Mouse (Mus musculus) regulatory T cell (primary cell): Measurements from ENCODE around the gene Ccm2.

Experiments
- in situ Hi-C: fragments of 300-600 bp; cut with MboI, MseI; formaldehyde crosslinking; loops from one replicate; pipeline ENCODE4 v1.15.1; 2025; ENCODE audit warnings: high pct_unique_total_duplicates

The Ccm2 gene

DNA sequence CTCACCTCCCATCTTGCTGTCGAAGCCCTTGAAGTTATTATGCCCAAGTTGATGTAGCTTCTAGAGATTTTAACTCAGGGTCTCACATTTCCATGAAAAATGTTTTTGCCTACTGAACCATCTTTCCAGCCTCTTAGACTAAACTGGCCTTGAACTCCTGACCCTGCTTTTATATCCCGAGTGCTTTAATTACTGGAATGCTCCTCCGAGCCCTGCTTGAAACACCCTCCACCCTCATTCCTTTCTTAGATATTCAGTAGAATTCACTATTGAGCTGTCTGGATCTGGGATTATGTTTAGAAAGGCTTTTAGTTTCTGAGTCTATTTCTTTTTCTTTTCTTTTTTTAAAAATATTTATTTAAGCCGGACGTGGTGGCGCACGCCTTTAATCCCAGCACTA lies 32.7 kb downstream of the Ccm2 start:
- in situ Hi-C loops, result no loop called here

- in situ Hi-C loops, result no loop called here
These were observed 33.5 kb downstream of the Ccm2 start for GRCm38 (mm10) chr11:6580065-6580750.

- in situ Hi-C loops, result no loop called here
These were observed 34.9 kb downstream of the Ccm2 start for GRCm38 (mm10) chr11:6581560-6581959.

DNA sequence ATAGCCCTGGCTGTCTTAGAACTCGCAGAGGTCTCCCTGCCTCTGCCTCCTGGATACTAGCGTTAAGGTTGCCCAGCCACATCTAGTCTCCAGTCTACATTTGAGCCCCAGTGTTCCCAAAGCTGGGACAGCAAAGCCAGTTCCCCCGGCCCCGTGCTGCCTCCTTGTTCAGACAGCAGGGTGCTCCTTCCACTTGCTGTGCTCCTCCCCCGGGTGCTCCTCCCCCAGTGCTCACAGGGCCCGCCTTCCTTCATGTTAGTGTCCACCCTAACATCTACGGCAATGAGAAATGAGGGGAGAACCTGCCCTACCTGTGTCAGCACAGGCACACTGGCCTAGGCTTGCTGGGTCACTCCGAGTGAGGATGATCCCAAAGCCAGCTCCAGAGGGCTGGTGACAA lies 39.1 kb downstream of the Ccm2 start:
- in situ Hi-C loops, result no loop called here

DNA sequence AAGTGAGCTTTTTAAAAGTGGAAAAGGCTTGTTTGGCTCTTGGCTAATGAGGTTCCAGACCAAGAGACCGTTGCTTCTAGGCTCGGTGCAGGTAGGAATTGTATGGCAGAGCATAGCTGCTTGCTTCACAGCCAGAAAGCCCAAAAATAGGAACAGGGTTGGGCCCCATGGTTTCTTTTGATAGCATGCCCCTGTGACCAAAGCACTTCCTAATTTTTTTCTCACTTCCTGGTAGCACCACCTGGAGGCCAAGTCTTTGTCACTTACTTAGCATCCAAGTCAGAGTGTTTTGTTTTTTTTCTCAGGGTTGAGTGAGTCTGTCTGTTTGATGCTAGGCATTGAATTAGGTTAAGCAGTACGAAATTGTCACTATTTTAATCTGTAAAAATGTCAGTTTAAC lies 40.0 kb downstream of the Ccm2 start:
- in situ Hi-C loops, result no loop called here

DNA sequence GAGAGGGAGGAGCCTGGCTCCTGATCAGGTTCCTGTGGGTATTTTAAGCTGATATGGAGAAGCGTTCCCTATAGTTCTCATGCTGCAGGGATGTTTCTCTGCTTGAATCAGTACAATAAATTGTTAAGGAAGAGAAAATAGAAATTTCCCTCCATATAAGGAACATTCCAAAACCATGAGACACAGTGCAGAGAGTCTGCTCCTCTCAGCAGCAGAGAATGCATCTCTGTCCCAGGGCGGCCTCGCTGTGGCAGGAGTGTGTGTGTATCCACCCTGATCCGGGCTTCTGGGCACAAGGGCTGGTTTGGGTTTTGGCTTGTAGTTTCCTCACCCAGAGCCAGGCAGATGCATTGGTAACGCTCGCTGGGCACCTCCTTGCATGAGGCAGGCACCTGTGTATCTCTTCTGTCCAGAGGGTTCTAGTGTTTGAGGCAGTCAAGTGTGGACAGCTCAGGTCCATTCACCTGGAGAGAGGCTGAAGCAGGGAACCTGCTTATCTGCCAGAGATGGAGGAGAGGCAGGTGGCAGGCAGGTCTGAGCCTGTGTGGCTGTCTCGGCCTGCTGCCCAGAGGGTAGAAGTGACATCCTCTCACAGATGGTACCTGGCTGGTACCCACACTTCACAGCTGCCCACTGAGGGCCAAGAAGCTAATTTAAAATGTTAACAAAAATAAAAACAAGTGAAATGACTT lies 40.7 kb downstream of the Ccm2 start:
- in situ Hi-C loops, result no loop called here

GRCm38 (mm10) chr11:6588295-6588694 lies 41.6 kb downstream of the Ccm2 start:
- in situ Hi-C loops, result no loop called here

GRCm38 (mm10) chr11:6589838-6590237 lies 43.2 kb downstream of the Ccm2 start:
- in situ Hi-C loops, result no loop called here

DNA sequence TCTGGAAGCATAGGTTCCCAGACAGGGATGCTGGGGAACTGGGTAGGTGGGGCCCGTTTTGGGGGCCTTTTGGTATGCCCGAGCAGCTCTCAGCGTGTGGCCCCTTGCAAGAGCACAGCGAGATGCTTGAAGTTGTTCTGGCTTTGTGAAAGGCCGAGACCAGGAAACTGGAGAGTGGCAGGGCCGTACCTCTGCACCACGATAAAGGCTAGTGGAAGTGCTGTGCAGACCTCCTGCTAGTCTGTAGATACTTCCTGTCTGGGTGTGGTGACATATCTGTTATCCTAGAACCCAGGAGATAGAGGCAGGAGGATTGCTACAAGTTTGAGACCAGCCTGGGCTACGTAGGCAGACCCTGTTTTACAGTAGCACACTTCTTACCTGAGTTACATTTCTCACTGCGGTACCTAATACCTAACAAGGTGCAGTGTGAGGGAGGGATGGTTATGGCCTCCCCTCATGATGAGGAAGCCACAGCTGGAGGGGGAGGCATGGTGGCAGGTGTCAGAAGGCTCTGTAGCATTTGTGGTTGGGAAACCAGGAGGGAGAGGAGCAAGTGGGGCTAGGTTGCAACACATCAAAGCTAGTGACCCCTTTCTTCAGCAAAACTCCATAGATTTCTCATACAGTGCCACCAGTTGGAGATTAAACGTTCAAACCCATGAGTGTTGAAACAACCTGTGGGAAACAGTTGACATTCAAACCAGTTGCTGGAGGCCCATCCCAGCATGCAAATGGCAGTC lies 44.4 kb downstream of the Ccm2 start:
- in situ Hi-C loops, result no loop called here

DNA sequence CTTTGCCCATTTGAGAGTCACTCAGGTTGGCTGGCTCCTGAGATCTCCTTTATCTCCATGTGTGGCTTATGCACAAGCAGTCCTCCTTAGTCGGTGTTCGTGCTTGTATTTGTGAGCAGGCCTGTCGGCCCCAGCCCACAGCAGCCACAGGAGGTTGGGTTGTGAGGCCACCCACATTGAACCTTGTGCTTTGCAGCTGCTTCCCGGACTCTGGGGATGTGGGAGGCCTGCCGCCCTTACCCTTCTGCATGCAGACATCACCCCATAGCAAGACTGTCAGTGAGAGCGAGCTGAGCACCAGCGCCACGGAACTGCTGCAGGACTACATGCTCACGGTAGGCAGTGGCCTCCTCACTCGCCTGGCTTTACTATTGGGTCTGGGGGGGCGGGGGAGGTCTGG lies 46.7 kb downstream of the Ccm2 start:
- in situ Hi-C loops, result no loop called here

GRCm38 (mm10) chr11:6594845-6595244 lies 48.2 kb downstream of the Ccm2 start:
- in situ Hi-C loops, result no loop called here

GRCm38 (mm10) chr11:6595339-6595738 lies 48.7 kb downstream of the Ccm2 start:
- in situ Hi-C loops, result no loop called here

DNA sequence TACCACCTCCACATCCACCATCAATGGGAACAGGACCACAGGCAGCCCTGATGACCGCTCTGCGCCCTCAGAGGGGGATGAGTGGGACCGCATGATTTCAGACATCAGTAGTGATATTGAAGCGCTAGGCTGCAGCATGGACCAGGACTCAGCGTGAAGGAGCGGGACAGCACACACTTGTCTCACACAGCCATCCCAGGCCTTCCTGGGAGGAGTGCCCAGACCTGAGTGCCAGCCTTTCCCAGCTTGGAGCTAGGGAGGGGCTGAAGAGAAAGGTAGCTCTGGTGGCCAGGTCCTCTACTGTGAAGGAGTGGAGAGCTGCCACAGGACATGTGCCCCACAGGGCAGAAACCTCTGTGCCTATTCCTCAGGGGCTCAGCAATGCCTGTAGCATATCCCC lies 49.5 kb downstream of the Ccm2 start:
- in situ Hi-C loops, result no loop called here

GRCm38 (mm10) chr11:6596616-6597015 lies 49.9 kb downstream of the Ccm2 start:
- in situ Hi-C loops, result no loop called here

- in situ Hi-C loops, result no loop called here
These were observed 50.8 kb downstream of the Ccm2 start for GRCm38 (mm10) chr11:6597523-6597922.

GRCm38 (mm10) chr11:6598191-6598889 lies 51.7 kb downstream of the Ccm2 start:
- in situ Hi-C loops, result no loop called here

DNA sequence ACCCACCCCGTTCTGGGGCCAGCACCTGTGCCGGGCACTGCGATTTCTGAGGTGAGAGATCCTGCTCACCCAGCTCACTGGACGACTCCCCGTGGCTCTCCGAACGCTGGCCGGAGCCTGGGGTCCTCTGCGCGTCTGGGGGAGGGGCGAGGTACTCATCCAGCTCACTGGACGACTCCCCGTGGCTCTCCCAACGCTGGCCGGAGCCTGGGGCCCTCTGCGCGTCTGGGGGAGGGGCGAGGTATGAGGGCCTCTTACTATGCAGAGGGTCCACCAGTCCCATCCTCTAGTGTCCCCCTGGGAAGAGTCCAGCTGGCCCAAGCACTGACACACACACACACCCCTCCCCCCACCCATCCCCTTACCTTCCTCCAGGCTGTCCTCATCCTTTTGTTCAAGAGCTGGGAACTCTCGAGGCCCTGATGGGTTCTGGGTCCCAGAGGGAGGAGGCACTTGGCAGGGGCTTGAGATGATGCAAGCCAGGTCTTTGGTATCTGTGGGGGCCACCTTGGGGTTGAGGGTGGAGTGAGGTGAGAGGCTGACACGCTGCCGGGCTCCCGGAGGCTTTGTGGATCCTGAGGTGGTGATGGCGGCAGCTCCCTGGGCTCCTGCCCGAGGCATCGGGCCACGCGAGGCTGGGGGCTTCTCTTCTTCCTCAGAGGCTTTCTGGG lies 52.5 kb downstream of the Ccm2 start:
- in situ Hi-C loops, result no loop called here

DNA sequence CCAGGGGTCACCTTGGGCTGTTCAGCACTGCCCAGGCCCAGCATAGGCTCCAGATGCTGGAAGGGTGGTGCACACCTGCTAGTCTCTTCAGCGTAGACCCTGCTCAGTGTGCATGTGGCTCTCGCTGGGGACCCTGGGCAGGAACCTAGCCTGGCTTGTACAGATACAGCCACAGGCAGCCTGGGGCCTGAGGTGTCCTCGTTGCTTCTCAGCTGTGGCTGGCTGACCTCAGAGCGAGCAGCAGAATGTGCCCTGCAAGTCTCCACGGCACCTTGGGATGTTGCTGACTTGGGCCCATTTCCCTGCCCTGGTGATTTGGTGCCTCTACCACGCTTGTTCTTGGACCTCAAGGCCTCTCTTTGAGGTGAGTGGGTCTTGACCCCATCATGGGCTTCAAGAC lies 53.1 kb downstream of the Ccm2 start:
- in situ Hi-C loops, result no loop called here

DNA sequence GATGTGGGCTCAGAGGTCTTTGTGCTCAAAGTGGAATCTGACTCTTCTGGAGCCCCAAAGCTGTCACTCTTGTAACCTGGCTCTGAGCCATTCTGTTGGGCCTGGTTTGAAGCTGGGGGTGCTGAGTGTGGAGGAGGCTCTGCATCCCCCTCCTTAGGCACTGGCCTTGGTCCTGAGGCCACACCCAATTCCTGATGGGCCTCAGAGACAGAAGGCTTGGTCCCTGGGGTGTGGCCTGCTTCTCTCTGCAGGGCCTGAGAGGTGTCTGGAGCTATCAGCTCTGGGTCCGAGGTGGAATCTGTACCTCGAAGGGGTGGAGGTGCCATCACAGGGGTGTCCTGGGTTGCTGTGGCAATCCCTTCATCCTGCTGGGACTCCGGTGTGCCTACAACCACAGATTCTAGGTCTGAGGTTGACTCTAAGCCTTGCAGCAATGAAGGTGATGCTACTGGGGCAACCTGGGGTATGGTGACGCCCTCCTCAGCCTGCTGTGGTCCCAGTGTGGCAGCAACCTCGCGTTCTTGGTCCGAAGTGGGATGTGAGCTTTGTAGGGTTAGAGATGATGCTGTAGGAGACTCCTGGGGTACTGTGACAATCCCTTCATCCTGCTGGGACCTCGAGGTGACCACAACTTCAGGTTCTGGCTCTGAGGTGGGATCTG lies 53.7 kb downstream of the Ccm2 start:
- in situ Hi-C loops, result no loop called here

DNA sequence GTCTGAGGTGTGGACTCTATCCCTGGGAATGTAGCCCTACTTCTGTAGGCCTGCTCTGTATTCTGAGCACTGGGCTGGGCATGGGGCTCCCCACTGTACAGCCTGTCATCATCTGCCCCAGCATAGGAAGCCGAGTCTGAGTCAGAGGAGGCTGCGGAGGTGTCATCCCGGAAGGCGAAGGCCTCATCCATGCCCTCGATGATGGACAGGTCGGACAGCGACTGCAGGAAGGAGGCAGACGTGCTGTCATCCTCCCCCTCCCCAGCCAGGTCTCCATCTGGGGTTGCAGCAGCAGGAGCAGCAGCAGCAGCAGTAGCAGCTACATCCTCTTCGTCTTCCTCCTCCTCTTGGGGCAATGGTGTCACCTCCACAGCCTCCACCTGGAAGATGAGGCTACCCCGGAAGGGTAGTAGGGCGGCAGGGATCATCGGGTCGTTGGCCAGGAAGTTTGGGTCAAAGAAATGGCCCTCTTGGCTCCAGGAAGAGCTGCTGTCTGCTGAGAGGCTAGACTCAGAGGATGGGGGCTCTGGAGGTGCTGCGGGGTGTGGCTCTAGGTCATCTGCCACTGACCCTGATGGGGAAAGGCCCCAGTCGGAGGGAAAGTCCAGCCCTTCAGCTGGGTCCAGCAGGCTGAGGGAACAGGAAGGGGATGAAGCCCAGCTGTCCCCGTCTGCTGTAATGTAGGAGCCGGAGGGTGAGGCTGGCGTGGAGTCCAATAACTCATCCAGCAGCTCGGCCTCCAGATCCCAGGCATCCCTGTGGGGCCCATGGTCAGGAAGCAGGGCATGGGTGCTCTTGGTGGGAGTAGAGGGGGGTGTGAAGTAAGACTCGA lies 55.2 kb downstream of the Ccm2 start:
- in situ Hi-C loops, result no loop called here
